Mouse (Mus musculus): Measurements from ENCODE around the gene Rnf215. TPM values are rescaled to one million over a fixed set of nuclear protein-coding genes. Genes with fewer than 3 reads are reported as not detected.

Gene Rnf215
- polyA plus RNA-seq, 1 experiment from 2014 or later, result 19.2 TPM

- H3K36me3 ChIP-seq (ENCODE audit: control insufficient read depth, insufficient read depth), result no peaks in the 10 kb centered on the region
- H3K4me2 ChIP-seq (ENCODE audit: low read depth, low read length), result no peak overlapping the region
- 0 out of 2 replicates have a peak overlapping the region, but pooled peaks have one; percentile 38 for H3K9ac ChIP-seq (ENCODE audit: low read length)
- no peak for ATAC-seq (replicated peaks; ENCODE audit: extremely low read depth, insufficient read depth, low FRiP score)
- H3K27ac ChIP-seq (ENCODE audit: low read length), result peak overlapping the region; percentile 52
- no peak overlapping the region for H3K4me3 ChIP-seq (ENCODE audit: low read length)
- H3K27me3 ChIP-seq (ENCODE audit: control insufficient read depth, insufficient read depth, low read length), result no peaks in the 10 kb centered on the region
- peaks cover 14% of the 10 kb centered on the region for H3K4me1 ChIP-seq (ENCODE audit: control insufficient read depth, insufficient read depth, low read length)
- H3K9me3 ChIP-seq (replicated peaks; ENCODE audit: control insufficient read depth, low read length), result no peaks in the 10 kb centered on the region
- 74% methylated on average over 3 of the region's 3 CpGs for WGBS
Measured at GRCm38 (mm10) chr11:4190677-4191076, 55.7 kb downstream of the Rnf215 start.

Small RNA genes within 50 kb of the gene (microRNA-seq; reads per million reads assigned to microRNA genes)
- gene Mir3060, result 1.4 reads per million

Other genes starting within 250 kb of the Rnf215 start
- 0.17 and 0.22 TPM in 2 replicates for gene 4921536K21Rik, start 240.1 kb upstream of the Rnf215 start, polyA plus RNA-seq (2015; fragmentation: Nextera tagmentation; extraction: Ambion mirVana)
- gene Dusp18, start 240.0 kb upstream of the Rnf215 start, polyA plus RNA-seq (2015; fragmentation: Nextera tagmentation; extraction: Ambion mirVana), result 13.0 and 13.1 TPM in 2 replicates
- 4.2 and 4.3 TPM in 2 replicates for gene Slc35e4, start 220.5 kb upstream of the Rnf215 start, polyA plus RNA-seq (2015; fragmentation: Nextera tagmentation; extraction: Ambion mirVana)
- gene Tcn2, start 203.0 kb upstream of the Rnf215 start, polyA plus RNA-seq (2015; fragmentation: Nextera tagmentation; extraction: Ambion mirVana), result 70.5 and 70.6 TPM in 2 replicates
- 50.0 and 57.9 TPM in 2 replicates for gene Pes1, start 171.2 kb upstream of the Rnf215 start, polyA plus RNA-seq (2015; fragmentation: Nextera tagmentation; extraction: Ambion mirVana)
- gene 4930556J24Rik, start 158.4 kb upstream of the Rnf215 start, polyA plus RNA-seq (2015; fragmentation: Nextera tagmentation; extraction: Ambion mirVana), result 0.12 TPM in 2 replicates
- gene Gal3st1, start 151.6 kb upstream of the Rnf215 start, polyA plus RNA-seq (2015; fragmentation: Nextera tagmentation; extraction: Ambion mirVana), result 0.74 and 1.4 TPM in 2 replicates
- 0.38 and 2.1 TPM in 2 replicates for gene Sec14l4, start 103.7 kb upstream of the Rnf215 start, polyA plus RNA-seq (2015; fragmentation: Nextera tagmentation; extraction: Ambion mirVana)
- 2.1 and 4.8 TPM in 2 replicates for gene Sec14l3, start 70.4 kb upstream of the Rnf215 start, polyA plus RNA-seq (2015; fragmentation: Nextera tagmentation; extraction: Ambion mirVana)
- gene Mtfp1, start 39.8 kb upstream of the Rnf215 start, polyA plus RNA-seq (2015; fragmentation: Nextera tagmentation; extraction: Ambion mirVana), result 41.6 and 42.5 TPM in 2 replicates
- 0.42 and 0.97 TPM in 2 replicates for gene Sec14l2, start 11.8 kb upstream of the Rnf215 start, polyA plus RNA-seq (2015; fragmentation: Nextera tagmentation; extraction: Ambion mirVana)
- gene Ccdc157, start 25.1 kb downstream of the Rnf215 start, polyA plus RNA-seq (2015; fragmentation: Nextera tagmentation; extraction: Ambion mirVana), result 4.5 and 5.0 TPM in 2 replicates
- gene Sf3a1, start 25.1 kb downstream of the Rnf215 start, polyA plus RNA-seq (2015; fragmentation: Nextera tagmentation; extraction: Ambion mirVana), result 31.1 and 34.1 TPM in 2 replicates
- 19.4 and 20.9 TPM in 2 replicates for gene Tbc1d10a, start 51.6 kb downstream of the Rnf215 start, polyA plus RNA-seq (2015; fragmentation: Nextera tagmentation; extraction: Ambion mirVana)
- gene Castor1, start 83.0 kb downstream of the Rnf215 start, polyA plus RNA-seq (2015; fragmentation: Nextera tagmentation; extraction: Ambion mirVana), result 10.0 and 14.0 TPM in 2 replicates
- gene Osm, start 101.2 kb downstream of the Rnf215 start, polyA plus RNA-seq (2015; fragmentation: Nextera tagmentation; extraction: Ambion mirVana), result 0.21 and 0.33 TPM in 2 replicates
- gene Lif, start 122.4 kb downstream of the Rnf215 start, polyA plus RNA-seq (2015; fragmentation: Nextera tagmentation; extraction: Ambion mirVana), result 0.15 and 0.20 TPM in 2 replicates